Mouse (Mus musculus) limb, embryonic 12.5 days (tissue): ENCODE measurements around the gene Skida1. TPM values are rescaled to one million over a fixed set of nuclear protein-coding genes. Genes with fewer than 3 reads are reported as not detected.

Experiments used
- ATAC-seq: fragments of 200-750 bp; cut with Nextera tagmentation; 2 replicates; pipeline ENCODE4 v1.8.0; 2017; ENCODE audit warnings: low read depth, moderate TSS enrichment; ENCODE audit not compliant: insufficient number of reproducible peaks, insufficient read depth, low FRiP score, low TSS enrichment
- H3K27ac ChIP-seq: fragments of 300-500 bp; sonication (generic); 2 replicates; pipeline ENCODE4 v1.5.1; 2016; ENCODE audit warnings: mild to moderate bottlenecking, moderate library complexity
- H3K27me3 ChIP-seq: fragments of 300-500 bp; sonication (generic); 2 replicates; pipeline ENCODE4 v1.6.1; 2016; ENCODE audit warnings: mild to moderate bottlenecking, moderate library complexity
- H3K36me3 ChIP-seq: fragments of 300-500 bp; sonication (generic); 2 replicates; pipeline ENCODE4 v1.6.1; 2016; ENCODE audit warnings: mild to moderate bottlenecking, moderate library complexity
- H3K4me1 ChIP-seq: fragments of 300-500 bp; sonication (generic); replicated peaks from 2 replicates; pipeline ENCODE4 v1.6.1; 2016
- H3K4me2 ChIP-seq: fragments of 300-500 bp; sonication (generic); 2 replicates; pipeline ENCODE4 v1.6.1; 2016; ENCODE audit warnings: mild to moderate bottlenecking, moderate library complexity
- H3K4me3 ChIP-seq: fragments of 300-500 bp; sonication (generic); replicated peaks from 2 replicates; pipeline ENCODE4 v1.5.1; 2016; ENCODE audit warnings: mild to moderate bottlenecking
- H3K9ac ChIP-seq: fragments of 300-500 bp; sonication (generic); replicated peaks from 2 replicates; pipeline ENCODE4 v1.6.1; 2016; ENCODE audit warnings: mild to moderate bottlenecking, moderate library complexity
- H3K9me3 ChIP-seq: fragments of 300-500 bp; sonication (generic); 2 replicates; pipeline ENCODE4 v1.6.1; 2016; ENCODE audit warnings: mild to moderate bottlenecking, moderate library complexity
- WGBS: fragments of 180-500 bp; shearing (Covaris S2); methylation state at CpG from one replicate; pipeline ENCODE4 v1.1.7; 2016; 5-methylcytosine and 5-hydroxymethylcytosine counted together
- polyA plus RNA-seq: library from polyadenylated mRNA; unstranded; fragments of >200 nt; fragmentation: Nextera tagmentation; extraction: Ambion mirVana; gene quantifications from 2 replicates; pipeline ENCODE4 v1.2.1, GENCODE M21; 2016

The Skida1 gene
- polyA plus RNA-seq, 1 experiment from 2014 or later, result 14.0 TPM

GRCm38 (mm10) chr2:18034371-18035250 is 14.2 kb downstream of the Skida1 start:
- Histone ChIP-seq H3K4me2 (no peak overlapping the region), H3K9ac (no peak overlapping the region), H3K4me3 (no peak overlapping the region), H3K27me3 (no peaks in the 10 kb centered on the region), H3K4me1 (peaks cover 40% of the 10 kb centered on the region), H3K36me3 (no peaks in the 10 kb centered on the region), H3K9me3 (no peaks in the 10 kb centered on the region), H3K27ac (no peak overlapping the region)
- ATAC-seq, result no peak
- 60% methylated on average over 10 of the region's 10 CpGs for WGBS

- 46% methylated on average over 10 of the region's 10 CpGs for WGBS
- no peaks in the 10 kb centered on the region for H3K36me3 ChIP-seq
- H3K27me3 ChIP-seq, result no peaks in the 10 kb centered on the region
- peaks cover 31% of the 10 kb centered on the region for H3K4me1 ChIP-seq
- H3K4me3 ChIP-seq, result no peak overlapping the region
- no peak overlapping the region for H3K9ac ChIP-seq
- peak overlapping the region; percentile 91 for H3K4me2 ChIP-seq
- no peak for ATAC-seq
- H3K27ac ChIP-seq, result no peak overlapping the region
- H3K9me3 ChIP-seq, result no peaks in the 10 kb centered on the region
Measured at GRCm38 (mm10) chr2:18033166-18034108, 15.4 kb downstream of the Skida1 start.

- Histone ChIP-seq H3K9ac (no peak overlapping the region), H3K36me3 (no peaks in the 10 kb centered on the region), H3K27ac (0 out of 2 replicates have a peak overlapping the region, but pooled peaks have one; percentile 79), H3K4me2 (peak overlapping the region; percentile 91), H3K9me3 (no peaks in the 10 kb centered on the region), H3K27me3 (no peaks in the 10 kb centered on the region), H3K4me3 (0 out of 2 replicates have a peak overlapping the region, but pooled peaks have one; percentile 42), H3K4me1 (peaks cover 31% of the 10 kb centered on the region)
- ATAC-seq, result no peak
- 25% methylated on average over 5 of the region's 5 CpGs for WGBS
Measured at GRCm38 (mm10) chr2:18032538-18032895, 16.3 kb downstream of the Skida1 start.

GRCm38 (mm10) chr2:18031831-18032537 is 16.9 kb downstream of the Skida1 start:
- peak; percentile 21 for ATAC-seq
- Histone ChIP-seq H3K9me3 (no peaks in the 10 kb centered on the region), H3K27me3 (no peaks in the 10 kb centered on the region), H3K9ac (peak overlapping the region; percentile 79), H3K27ac (peak overlapping the region; percentile 79), H3K4me3 (peak overlapping the region; percentile 42), H3K4me1 (peaks cover 31% of the 10 kb centered on the region), H3K36me3 (no peaks in the 10 kb centered on the region), H3K4me2 (peak overlapping the region; percentile 91)
- 1% methylated on average over 34 of the region's 34 CpGs for WGBS

GRCm38 (mm10) chr2:18031271-18031821 is 17.5 kb downstream of the Skida1 start:
- Histone ChIP-seq H3K27me3 (no peaks in the 10 kb centered on the region), H3K4me3 (peak overlapping the region; percentile 42), H3K9me3 (no peaks in the 10 kb centered on the region), H3K27ac (peak overlapping the region; percentile 79; the same call in 1 of the 2 replicates), H3K4me2 (peak overlapping the region; percentile 91), H3K9ac (peak overlapping the region; percentile 79), H3K36me3 (no peaks in the 10 kb centered on the region), H3K4me1 (peaks cover 37% of the 10 kb centered on the region)
- no peak for ATAC-seq
- 2% methylated on average over 26 of the region's 26 CpGs for WGBS

- 55% methylated on average over 8 of the region's 8 CpGs for WGBS
- no peak for ATAC-seq
- Histone ChIP-seq H3K27me3 (no peaks in the 10 kb centered on the region), H3K36me3 (no peaks in the 10 kb centered on the region), H3K27ac (no peak overlapping the region), H3K9ac (no peak overlapping the region), H3K4me1 (peaks cover 44% of the 10 kb centered on the region), H3K4me2 (peak overlapping the region; percentile 91), H3K4me3 (no peak overlapping the region), H3K9me3 (no peaks in the 10 kb centered on the region)
Measured at GRCm38 (mm10) chr2:18030581-18030980, 18.3 kb downstream of the Skida1 start.

- no peak overlapping the region for H3K27ac ChIP-seq
- no peak overlapping the region for H3K9ac ChIP-seq
- 71% methylated on average over 7 of the region's 7 CpGs for WGBS
- no peak for ATAC-seq
- no peaks in the 10 kb centered on the region for H3K36me3 ChIP-seq
- H3K4me2 ChIP-seq, result 0 out of 2 replicates have a peak overlapping the region, but pooled peaks have one; percentile 21
- H3K27me3 ChIP-seq, result no peaks in the 10 kb centered on the region
- no peak overlapping the region for H3K4me3 ChIP-seq
- no peaks in the 10 kb centered on the region for H3K9me3 ChIP-seq
- peaks cover 44% of the 10 kb centered on the region for H3K4me1 ChIP-seq
Measured at GRCm38 (mm10) chr2:18029656-18030055, 19.2 kb downstream of the Skida1 start.

- H3K4me2 ChIP-seq, result peak overlapping the region; percentile 97
- peak overlapping the region; percentile 91 for H3K9ac ChIP-seq
- peak; percentile 45 for ATAC-seq
- no peaks in the 10 kb centered on the region for H3K9me3 ChIP-seq
- peak overlapping the region; percentile 99 for H3K27ac ChIP-seq
- H3K4me3 ChIP-seq, result peak overlapping the region; percentile 67
- H3K27me3 ChIP-seq, result no peaks in the 10 kb centered on the region
- peaks cover 39% of the 10 kb centered on the region for H3K4me1 ChIP-seq
- no peaks in the 10 kb centered on the region for H3K36me3 ChIP-seq
- under 1% methylated on average over 61 of the region's 61 CpGs for WGBS
Measured at GRCm38 (mm10) chr2:18028140-18029021, 20.5 kb downstream of the Skida1 start.

- ATAC-seq, result peak; percentile 75
- Histone ChIP-seq H3K4me2 (peak overlapping the region; percentile 97), H3K27me3 (no peaks in the 10 kb centered on the region), H3K9me3 (no peaks in the 10 kb centered on the region), H3K27ac (peak overlapping the region; percentile 99), H3K4me3 (peak overlapping the region; percentile 67), H3K4me1 (peaks cover 32% of the 10 kb centered on the region), H3K36me3 (no peaks in the 10 kb centered on the region), H3K9ac (peak overlapping the region; percentile 91)
- under 1% methylated on average over 44 of the region's 44 CpGs for WGBS
Measured at GRCm38 (mm10) chr2:18027448-18028139, 21.3 kb downstream of the Skida1 start.
